Mouse (Mus musculus) small intestine, adult 2 months (tissue): ENCODE measurements around the gene Pgbd5. TPM values are rescaled to one million over a fixed set of nuclear protein-coding genes. Genes with fewer than 3 reads are reported as not detected.

Source experiments
- H3K27ac ChIP-seq: fragments of 200-500 bp; 2 replicates; pipeline ENCODE4 v1.5.1; 2012; ENCODE audit warnings: low read depth, low read length, control low read depth, inconsistent platforms; ENCODE audit not compliant: insufficient read depth
- H3K27me3 ChIP-seq: fragments of 200-500 bp; 2 replicates; pipeline ENCODE4 v1.6.1; 2012; ENCODE audit warnings: mild to moderate bottlenecking, moderate library complexity, low read length, inconsistent platforms; ENCODE audit not compliant: control insufficient read depth, insufficient read depth
- H3K36me3 ChIP-seq: fragments of 200-500 bp; 2 replicates; pipeline ENCODE4 v1.6.1; 2012; ENCODE audit warnings: mild to moderate bottlenecking, low read length, control low read depth, inconsistent platforms; ENCODE audit not compliant: control insufficient read depth, insufficient read depth
- H3K4me1 ChIP-seq: fragments of 200-500 bp; 2 replicates; pipeline ENCODE4 v1.6.1; 2012; ENCODE audit warnings: low read length, inconsistent platforms, mixed read lengths; ENCODE audit not compliant: control insufficient read depth, insufficient read depth, insufficient read length
- H3K4me3 ChIP-seq: fragments of 200-500 bp; 2 replicates; pipeline ENCODE4 v1.5.1; 2012; ENCODE audit warnings: low read depth, mild to moderate bottlenecking, control low read depth, inconsistent platforms, low read length, moderate library complexity
- CTCF ChIP-seq: fragments of 200-500 bp; IDR thresholded peaks from 2 replicates; pipeline ENCODE4 v1.5.1; 2012; ENCODE audit warnings: low read depth, mild to moderate bottlenecking, control low read depth, inconsistent platforms, low read length, moderate library complexity, mixed read lengths; ENCODE audit not compliant: insufficient replicate concordance, insufficient read length; ENCODE audit errors: extremely low read depth
- POLR2A ChIP-seq: fragments of 200-500 bp; IDR thresholded peaks from 2 replicates; pipeline ENCODE4 v1.6.1; 2012; ENCODE audit warnings: low read depth, mild to moderate bottlenecking, control low read depth, inconsistent platforms, low read length, moderate library complexity
- WGBS: fragments of 180-500 bp; shearing (Covaris S2); methylation state at CpG from one replicate; pipeline ENCODE4 v1.1.7; 2018; 5-methylcytosine and 5-hydroxymethylcytosine counted together
- polyA plus RNA-seq: library from polyadenylated mRNA; depleted of rRNA; stranded (reverse); fragments of >200 nt; gene quantifications from 2 replicates; pipeline ENCODE4 v1.2.3, GENCODE M21; 2012

The Pgbd5 gene
- polyA plus RNA-seq, 1 experiment: 2.3 TPM

DNA sequence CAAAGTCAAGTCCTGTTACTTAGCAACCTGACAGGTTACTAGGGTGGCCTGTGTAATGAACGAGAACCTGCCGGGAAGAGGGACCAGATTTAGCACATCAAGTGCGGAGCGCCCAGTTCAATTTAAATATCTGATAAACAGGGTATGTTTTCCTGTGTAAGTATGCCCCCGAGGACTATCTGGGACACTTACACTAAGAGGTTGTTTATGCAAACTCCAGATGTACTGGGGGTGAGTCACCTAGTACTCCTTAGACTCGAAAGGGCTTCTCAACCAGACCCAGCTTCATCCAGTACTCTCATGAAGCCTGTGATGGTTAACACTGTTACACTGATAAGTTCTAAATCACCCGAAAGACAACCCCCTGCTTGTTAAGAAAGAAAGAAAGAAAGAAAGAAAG is 22.8 kb downstream of the Pgbd5 start:
- 42% methylated on average over 7 of the region's 7 CpGs for WGBS
- Histone ChIP-seq H3K27ac (no peak overlapping the region), H3K27me3 (no peaks in the 10 kb centered on the region), H3K4me3 (no peak overlapping the region), H3K4me1 (no peaks in the 10 kb centered on the region; the same call in 1 of the 2 replicates), H3K36me3 (no peaks in the 10 kb centered on the region)
- no peak for TF ChIP-seq CTCF
- no peak for TF ChIP-seq POLR2A

DNA sequence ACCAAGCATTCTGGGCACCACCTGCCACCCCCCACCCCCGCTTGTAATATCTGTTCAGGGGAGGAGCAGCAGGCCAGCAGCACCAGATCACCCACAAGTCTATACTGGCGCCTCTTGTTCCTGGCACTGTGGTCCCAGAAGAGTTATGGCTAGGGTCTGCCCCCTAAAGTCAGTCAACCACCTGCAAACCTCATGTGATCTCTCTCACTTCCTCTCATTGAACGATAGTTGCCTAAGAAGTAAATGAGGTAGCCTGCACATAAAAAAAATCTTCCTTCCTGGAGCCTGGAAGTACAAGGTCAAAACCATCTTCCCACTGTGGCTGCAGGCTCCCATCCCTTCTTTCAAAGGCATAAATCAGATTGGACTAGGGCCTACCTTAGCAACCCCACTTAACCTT is 23.7 kb downstream of the Pgbd5 start:
- Histone ChIP-seq H3K4me3 (no peak overlapping the region), H3K27me3 (no peaks in the 10 kb centered on the region), H3K27ac (no peak overlapping the region), H3K4me1 (no peaks in the 10 kb centered on the region; the same call in 1 of the 2 replicates), H3K36me3 (no peaks in the 10 kb centered on the region)
- WGBS: 66% methylated on average over 3 of the region's 3 CpGs
- TF ChIP-seq POLR2A: no peak

DNA sequence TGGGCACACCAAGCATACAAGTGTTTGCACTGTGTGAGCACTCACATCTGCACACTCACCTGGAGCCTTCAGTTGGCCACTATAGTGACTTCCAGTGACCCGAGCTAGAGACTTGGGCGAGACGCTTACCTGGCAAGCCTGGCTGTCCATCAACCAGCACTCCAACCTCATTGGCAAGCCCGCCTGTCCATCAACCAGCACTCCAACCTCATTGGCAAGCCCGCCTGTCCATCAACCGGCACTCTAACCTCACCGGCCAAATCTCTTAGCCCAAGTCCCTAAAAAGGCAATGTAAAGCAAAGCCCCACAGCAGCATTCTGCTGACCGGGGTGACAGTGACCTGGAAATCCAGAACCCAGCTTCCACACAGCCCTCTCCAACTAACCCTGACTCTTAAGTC is 24.5 kb downstream of the Pgbd5 start:
- Histone ChIP-seq H3K4me3 (no peak overlapping the region), H3K27ac (no peak overlapping the region), H3K27me3 (no peaks in the 10 kb centered on the region), H3K4me1 (no peaks in the 10 kb centered on the region; the same call in 1 of the 2 replicates), H3K36me3 (no peaks in the 10 kb centered on the region)
- TF ChIP-seq CTCF: no peak
- TF ChIP-seq POLR2A: no peak
- 79% methylated on average over 8 of the region's 8 CpGs for WGBS

DNA sequence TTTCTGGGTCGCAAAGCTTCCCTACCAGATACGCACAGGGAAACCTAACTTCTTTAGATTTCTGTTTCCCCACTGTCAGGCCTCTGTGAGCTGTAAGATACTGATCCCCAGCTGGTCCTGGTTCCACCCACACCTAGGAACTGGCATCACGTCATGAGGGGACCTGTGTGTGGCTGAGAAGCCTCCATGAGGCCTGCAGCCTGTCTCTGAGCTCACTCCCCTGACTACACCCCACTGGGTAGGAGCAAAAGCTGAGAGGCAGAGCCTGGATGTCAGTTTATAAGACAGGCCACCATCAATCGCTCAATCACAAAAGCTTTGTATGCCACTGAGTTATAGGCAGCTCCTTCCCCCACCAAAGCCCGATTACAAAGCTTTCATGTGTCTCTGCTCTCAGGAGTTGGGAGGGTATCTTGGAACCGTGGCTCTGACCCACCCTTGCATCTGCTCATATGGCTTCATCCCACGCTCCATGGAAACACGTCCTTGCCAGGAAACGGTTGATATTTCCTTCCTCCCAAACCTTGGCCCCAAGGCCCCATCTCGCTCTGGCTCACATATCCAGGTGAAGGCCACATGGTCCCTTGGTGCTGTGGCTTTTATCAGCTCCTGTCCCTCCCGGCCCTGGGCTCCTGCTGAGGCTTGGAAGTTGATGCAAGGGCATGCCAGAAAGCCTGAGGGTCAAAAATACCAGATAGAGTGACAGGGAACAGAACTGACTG is 26.1 kb downstream of the Pgbd5 start:
- Histone ChIP-seq H3K4me1 (no peaks in the 10 kb centered on the region; the same call in 1 of the 2 replicates), H3K27me3 (no peaks in the 10 kb centered on the region), H3K4me3 (no peak overlapping the region), H3K27ac (no peak overlapping the region), H3K36me3 (no peaks in the 10 kb centered on the region)
- TF ChIP-seq CTCF: no peak
- no peak for TF ChIP-seq POLR2A
- WGBS: 70% methylated on average over 11 of the region's 11 CpGs

DNA sequence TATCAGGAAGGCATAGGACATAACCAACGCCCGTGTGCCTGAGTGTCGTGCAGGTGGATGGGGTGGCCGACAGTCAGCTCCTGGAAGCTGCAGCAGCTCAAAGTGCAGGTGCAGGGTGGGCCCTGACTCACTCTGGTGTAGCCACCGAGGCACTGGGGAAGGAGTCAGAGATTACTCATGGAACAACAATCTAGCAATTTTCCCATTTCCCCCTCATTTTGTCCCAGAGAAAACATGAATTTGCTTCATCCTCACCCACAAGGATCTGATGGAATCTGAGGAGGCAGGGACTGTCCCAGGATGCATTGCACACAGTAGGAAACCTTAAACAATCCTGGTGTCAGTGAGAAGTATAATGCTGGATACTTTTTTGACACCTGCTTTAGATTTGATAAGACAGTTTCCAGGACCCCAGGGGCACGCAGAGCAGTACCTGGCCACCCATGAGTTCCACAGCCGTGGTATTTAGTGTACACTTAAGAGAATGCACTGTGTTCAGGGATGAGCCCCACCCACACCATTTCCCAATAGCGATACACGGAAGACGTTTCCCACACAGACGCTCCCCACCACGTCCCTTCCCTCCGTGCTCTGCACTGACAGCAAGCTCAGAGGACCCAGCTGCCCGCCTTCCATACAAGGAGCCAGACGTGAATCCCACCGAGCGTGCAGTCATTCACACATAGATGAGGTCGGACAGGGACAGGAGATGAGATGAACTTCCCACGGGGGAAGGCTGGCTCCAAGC is 26.8 kb downstream of the Pgbd5 start:
- TF ChIP-seq CTCF (no peak), POLR2A (no peak)
- H3K4me1 ChIP-seq: no peaks in the 10 kb centered on the region; the same call in 1 of the 2 replicates

DNA sequence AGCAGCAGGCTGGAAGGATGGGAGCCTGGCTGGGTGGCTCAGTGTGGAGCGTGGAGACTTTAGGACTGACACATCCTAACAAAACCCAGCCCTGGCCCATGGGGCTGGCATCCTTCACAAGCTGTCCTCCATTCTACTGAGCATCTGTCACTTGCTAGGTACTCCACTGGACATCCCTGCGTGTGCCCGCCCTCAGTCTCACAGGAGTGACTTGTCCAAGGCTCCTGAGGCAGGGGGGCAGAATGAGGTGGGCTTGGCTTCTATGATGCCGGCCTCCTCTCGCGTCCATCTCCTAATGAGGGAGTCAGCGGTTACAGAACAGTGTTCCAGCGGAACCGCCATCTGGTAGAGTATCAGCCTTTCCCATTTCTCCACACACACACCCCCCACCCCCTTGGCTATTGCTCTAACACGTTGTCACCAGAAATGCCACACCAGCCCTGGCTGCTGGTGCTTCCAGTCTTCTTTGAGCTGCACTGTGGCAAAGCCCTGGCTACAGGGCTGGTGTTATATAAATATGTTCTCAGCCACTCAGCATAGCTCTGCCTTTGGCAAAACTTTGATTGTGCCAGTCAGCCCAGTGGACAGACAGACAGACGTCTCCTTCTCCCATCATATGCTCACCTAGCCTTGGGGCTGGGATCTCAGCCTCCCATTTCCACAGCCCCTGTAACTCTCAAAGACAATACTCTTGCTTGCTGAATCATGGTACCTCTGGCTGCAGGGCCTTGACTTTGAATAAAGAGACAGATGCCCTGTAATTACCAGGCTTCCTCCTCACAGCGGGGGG is 34.8 kb downstream of the Pgbd5 start:
- H3K36me3 ChIP-seq: no peaks in the 10 kb centered on the region
- no peak overlapping the region for H3K27ac ChIP-seq
- whole genome bisulfite sequencing: 75% methylated on average over 12 of the region's 12 CpGs
- TF ChIP-seq POLR2A (no peak), CTCF (no peak)
- H3K4me1 ChIP-seq: no peaks in the 10 kb centered on the region
- no peaks in the 10 kb centered on the region for H3K27me3 ChIP-seq
- H3K4me3 ChIP-seq: no peak overlapping the region

More for the DNA sequence above, 26.8 kb downstream of the Pgbd5 start:
- Histone ChIP-seq H3K27me3 (no peaks in the 10 kb centered on the region), H3K4me3 (no peak overlapping the region), H3K36me3 (no peaks in the 10 kb centered on the region), H3K27ac (no peak overlapping the region)
- whole genome bisulfite sequencing: 61% methylated on average over 19 of the region's 19 CpGs

DNA sequence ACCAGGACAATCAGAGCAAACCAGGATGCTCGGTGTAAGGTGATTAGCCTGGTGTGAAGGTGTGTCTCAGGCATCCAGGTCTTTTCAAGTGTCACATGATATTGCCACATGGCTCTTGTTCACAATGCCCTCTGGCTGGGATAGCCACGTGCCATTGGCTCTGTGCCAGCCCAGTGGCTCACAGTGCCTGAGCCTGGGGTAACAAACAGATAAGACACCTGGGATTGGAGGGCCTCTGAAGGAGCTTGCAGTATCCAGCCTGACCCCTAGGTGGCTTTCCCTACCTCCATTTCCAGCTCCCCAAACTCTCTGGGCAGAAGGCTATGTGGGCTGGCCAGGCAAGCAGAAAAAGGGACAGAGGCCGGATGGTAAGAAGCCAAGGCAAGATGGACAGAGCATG is 35.6 kb downstream of the Pgbd5 start:
- WGBS: 25% methylated on average over 3 of the region's 3 CpGs
- no peak overlapping the region for H3K4me3 ChIP-seq
- no peak overlapping the region for H3K27ac ChIP-seq
- no peaks in the 10 kb centered on the region for H3K27me3 ChIP-seq
- no peak for TF ChIP-seq POLR2A
- TF ChIP-seq CTCF: peak; percentile 52; the same call in 1 of the 2 replicates
- no peaks in the 10 kb centered on the region for H3K36me3 ChIP-seq
- no peaks in the 10 kb centered on the region for H3K4me1 ChIP-seq
